Mouse (Mus musculus) stomach, postnatal 0 days (tissue): ENCODE data around the gene Dido1. TPM values are rescaled to one million over a fixed set of nuclear protein-coding genes. Genes with fewer than 3 reads are reported as not detected.

Experiments used
- ATAC-seq: fragments of 200-750 bp; cut with Nextera tagmentation; 2 replicates; pipeline ENCODE4 v1.8.0; 2017; ENCODE audit not compliant: low FRiP score, low TSS enrichment
- DNase-seq: peaks from one replicate; pipeline ENCODE4 v3.0.0-alpha.2; 2016; ENCODE audit warnings: low spot score
- H3K27ac ChIP-seq: fragments of 300-500 bp; sonication (generic); replicated peaks from 2 replicates; pipeline ENCODE4 v1.5.1; 2014; ENCODE audit warnings: mild to moderate bottlenecking, control low read depth
- H3K27me3 ChIP-seq: fragments of 300-500 bp; sonication (generic); 2 replicates; pipeline ENCODE4 v1.6.1; 2014; ENCODE audit warnings: low read length; ENCODE audit not compliant: control insufficient read depth, insufficient read depth
- H3K36me3 ChIP-seq: fragments of 300-500 bp; sonication (generic); 2 replicates; pipeline ENCODE4 v1.6.1; 2014; ENCODE audit warnings: low read length, mixed read lengths; ENCODE audit not compliant: control insufficient read depth, insufficient read depth
- H3K4me1 ChIP-seq: fragments of 300-500 bp; sonication (generic); replicated peaks from 2 replicates; pipeline ENCODE4 v1.6.1; 2014; ENCODE audit warnings: antibody characterized with exemption; ENCODE audit not compliant: control insufficient read depth, insufficient read depth
- H3K4me2 ChIP-seq: fragments of 300-500 bp; sonication (generic); replicated peaks from 2 replicates; pipeline ENCODE4 v1.6.1; 2014; ENCODE audit warnings: low read depth, mild to moderate bottlenecking, control low read depth, moderate library complexity
- H3K4me3 ChIP-seq: fragments of 300-500 bp; sonication (generic); 2 replicates; pipeline ENCODE4 v1.5.1; 2014; ENCODE audit warnings: low read depth, low read length, control low read depth
- H3K9ac ChIP-seq: fragments of 300-500 bp; sonication (generic); 2 replicates; pipeline ENCODE4 v1.6.1; 2014; ENCODE audit warnings: mild to moderate bottlenecking, low read length, control low read depth, mixed read lengths
- H3K9me3 ChIP-seq: fragments of 300-500 bp; sonication (generic); 2 replicates; pipeline ENCODE4 v1.6.1; 2016; ENCODE audit warnings: low read length; ENCODE audit not compliant: control insufficient read depth
- CTCF ChIP-seq: IDR thresholded peaks from 2 replicates; pipeline ENCODE4 v1.5.1; 2016; ENCODE audit warnings: antibody characterized with exemption, low read depth, mild to moderate bottlenecking, moderate library complexity
- EP300 ChIP-seq: optimal IDR thresholded peaks from 2 replicates; pipeline ENCODE3; 2016; ENCODE audit warnings: antibody characterized with exemption
- WGBS: fragments of 180-500 bp; shearing (Covaris S2); extraction: QIAGEN DNeasy Blood & Tissue Kit; methylation state at CpG from one replicate; pipeline ENCODE4 v1.1.7; 2014; 5-methylcytosine and 5-hydroxymethylcytosine counted together
- polyA plus RNA-seq: library from polyadenylated mRNA; unstranded; fragments of >200 nt; fragmentation: Nextera tagmentation; extraction: Ambion mirVana; gene quantifications from 2 replicates; pipeline ENCODE4 v1.2.1, GENCODE M21; 2015

The Dido1 gene
- polyA plus RNA-seq, 1 experiment from 2014 or later, result 9.7 TPM

- peak; percentile 92 for ATAC-seq
- under 1% methylated on average over 66 of the region's 66 CpGs for WGBS
- peak; percentile 93 for DNase-seq
Observed at GRCm38 (mm10) chr2:180701767-180702621, 7.8 kb downstream of the Dido1 start.

DNA sequence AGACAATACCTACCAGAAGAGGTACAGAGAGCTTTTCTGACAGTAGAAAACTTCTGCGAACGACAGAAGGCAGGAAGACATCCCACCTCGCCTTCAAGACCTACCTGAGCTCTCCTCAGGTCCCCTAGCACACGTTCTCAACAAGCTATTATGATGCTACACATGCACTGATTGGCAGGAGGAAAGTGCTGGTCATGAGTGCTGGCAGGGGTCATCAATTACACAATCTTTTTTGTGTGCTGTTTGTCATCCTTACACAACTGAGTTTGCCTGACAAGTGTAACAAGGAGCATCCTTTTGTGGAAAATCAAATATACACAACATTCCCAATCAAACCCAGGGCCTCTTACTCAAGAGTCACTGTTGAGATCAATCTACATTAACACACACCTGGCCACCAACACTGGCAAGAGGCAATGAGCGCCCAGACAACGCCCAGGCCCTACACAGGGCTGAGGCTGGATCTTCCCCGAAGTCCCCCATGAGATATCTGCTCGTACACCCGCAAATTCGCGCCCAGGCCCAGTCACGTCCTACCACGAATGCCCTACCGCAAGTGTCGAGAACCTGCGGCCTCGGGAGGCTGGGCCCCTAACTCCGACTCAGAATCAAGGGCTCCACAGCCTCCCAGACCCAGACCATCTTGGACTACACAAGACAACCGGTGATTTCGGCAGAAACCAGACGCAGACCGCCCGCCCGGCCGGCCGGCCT, 8.6 kb downstream of the Dido1 start:
- Histone ChIP-seq H3K27ac (peak overlapping the region; percentile 98), H3K4me2 (peak overlapping the region; percentile 82), H3K36me3 (no peaks in the 10 kb centered on the region), H3K9me3 (no peaks in the 10 kb centered on the region), H3K9ac (peak overlapping the region; percentile 99), H3K4me1 (0 out of 2 replicates have a peak, but pooled peaks cover 8% of the 10 kb centered on the region), H3K27me3 (no peaks in the 10 kb centered on the region), H3K4me3 (peak overlapping the region; percentile 92)
- DNase-seq (peak; percentile 20), ATAC-seq (peak; percentile 25)
- WGBS, result 3% methylated on average over 26 of the region's 26 CpGs
- TF ChIP-seq EP300 (no peak), CTCF (no peak)

More at GRCm38 (mm10) chr2:180701767-180702621, 7.8 kb downstream of the Dido1 start:
- no peak for TF ChIP-seq EP300
- TF ChIP-seq CTCF, result peak; percentile 41
- Histone ChIP-seq H3K4me1 (0 out of 2 replicates have a peak, but pooled peaks cover 8% of the 10 kb centered on the region), H3K27ac (peak overlapping the region; percentile 98), H3K4me3 (peak overlapping the region; percentile 92), H3K36me3 (no peaks in the 10 kb centered on the region), H3K4me2 (peak overlapping the region; percentile 82), H3K9ac (peak overlapping the region; percentile 99), H3K9me3 (no peaks in the 10 kb centered on the region), H3K27me3 (no peaks in the 10 kb centered on the region)

GRCm38 (mm10) chr2:180700457-180700856, 9.3 kb downstream of the Dido1 start:
- DNase-seq (peak; percentile 27), ATAC-seq (no peak; the same call in 1 of the 2 replicates)
- TF ChIP-seq CTCF (no peak), EP300 (no peak)
- H3K4me2 ChIP-seq, result peak overlapping the region; percentile 82
- H3K36me3 ChIP-seq, result no peaks in the 10 kb centered on the region
- 0 out of 2 replicates have a peak, but pooled peaks cover 8% of the 10 kb centered on the region for H3K4me1 ChIP-seq
- 53% methylated on average over 5 of the region's 5 CpGs for WGBS
- H3K4me3 ChIP-seq, result peak overlapping the region; percentile 92
- H3K27me3 ChIP-seq, result no peaks in the 10 kb centered on the region
- H3K27ac ChIP-seq, result peak overlapping the region; percentile 98; the same call in 1 of the 2 replicates
- no peaks in the 10 kb centered on the region for H3K9me3 ChIP-seq
- H3K9ac ChIP-seq, result peak overlapping the region; percentile 99

GRCm38 (mm10) chr2:180695176-180695575, 14.6 kb downstream of the Dido1 start:
- 77% methylated on average over 2 of the region's 2 CpGs for WGBS
- H3K9ac ChIP-seq, result no peak overlapping the region
- TF ChIP-seq CTCF (no peak), EP300 (no peak)
- ATAC-seq, result no peak
- no peaks in the 10 kb centered on the region for H3K36me3 ChIP-seq
- H3K4me3 ChIP-seq, result no peak overlapping the region
- no peak overlapping the region for H3K27ac ChIP-seq
- DNase-seq, result no peak
- H3K4me2 ChIP-seq, result no peak overlapping the region
- 0 out of 2 replicates have a peak, but pooled peaks cover 7% of the 10 kb centered on the region for H3K4me1 ChIP-seq
- no peaks in the 10 kb centered on the region for H3K9me3 ChIP-seq
- H3K27me3 ChIP-seq, result no peaks in the 10 kb centered on the region

- no peak overlapping the region for H3K4me3 ChIP-seq
- peaks cover 18% of the 10 kb centered on the region for H3K36me3 ChIP-seq
- H3K27me3 ChIP-seq, result no peaks in the 10 kb centered on the region
- no peak for TF ChIP-seq CTCF
- no peak for TF ChIP-seq EP300
- ATAC-seq, result no peak; the same call in 1 of the 2 replicates
- no peak overlapping the region for H3K4me2 ChIP-seq
- H3K4me1 ChIP-seq, result 0 out of 2 replicates have a peak, but pooled peaks cover 2% of the 10 kb centered on the region
- no peaks in the 10 kb centered on the region for H3K9me3 ChIP-seq
- H3K9ac ChIP-seq, result no peak overlapping the region
- DNase-seq, result no peak
- WGBS, result 8% methylated on average over 1 of the region's 1 CpGs
- no peak overlapping the region; the same call in 1 of the 2 replicates for H3K27ac ChIP-seq
Observed at GRCm38 (mm10) chr2:180692630-180693029, 17.2 kb downstream of the Dido1 start.
